Mouse (Mus musculus) monocyte, adult 2 months (primary cell): Measurements from ENCODE around the gene 4921536K21Rik.

Source experiments
- DNase-seq, 2 experiments: peaks; one replicate each; pipeline ENCODE4 v3.0.0; 2022; ENCODE audit warnings: low spot score in 2 of 2, low read depth in 1 of 2

The 4921536K21Rik gene

DNA sequence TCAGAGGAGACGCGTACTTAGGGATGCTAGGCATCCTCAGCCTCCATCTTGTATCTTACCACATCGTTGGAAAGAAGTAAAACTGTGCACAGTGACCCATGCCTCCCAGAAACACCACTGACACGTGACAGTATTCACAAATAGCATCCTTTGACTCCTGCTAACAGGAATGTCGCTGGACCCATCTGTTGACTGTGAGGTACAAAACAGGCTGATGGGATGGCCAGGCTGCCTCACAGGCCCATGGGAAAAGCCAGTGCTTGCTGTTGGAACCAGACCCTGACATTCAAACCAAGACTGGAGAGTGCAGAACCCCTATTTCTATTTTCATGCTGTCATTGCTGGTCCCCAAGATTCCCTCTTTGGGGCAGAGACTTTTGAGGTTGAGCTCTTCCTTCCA lies 37.0 kb downstream of the 4921536K21Rik start:
- DNase-seq = no peak

DNA sequence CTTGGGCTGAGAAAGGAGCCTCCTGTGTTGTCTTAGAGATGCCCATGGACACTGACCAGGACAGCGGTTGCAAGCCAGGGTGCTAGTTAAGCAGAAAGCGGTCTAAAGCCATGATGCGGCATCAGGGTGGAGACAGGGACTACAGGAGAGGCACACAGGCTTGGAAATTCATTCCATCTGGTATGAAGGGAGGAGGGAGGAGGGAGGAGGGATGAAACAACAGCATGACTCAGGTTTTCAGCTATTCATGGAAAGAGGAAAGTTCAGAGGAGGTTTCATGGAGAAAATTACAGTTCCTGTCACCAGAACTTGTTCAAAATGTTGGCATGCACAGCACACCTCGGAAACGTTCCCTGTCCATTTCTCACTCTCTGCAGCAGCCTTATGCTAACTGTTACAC lies 39.1 kb downstream of the 4921536K21Rik start:
- DNase-seq = no peak

DNA sequence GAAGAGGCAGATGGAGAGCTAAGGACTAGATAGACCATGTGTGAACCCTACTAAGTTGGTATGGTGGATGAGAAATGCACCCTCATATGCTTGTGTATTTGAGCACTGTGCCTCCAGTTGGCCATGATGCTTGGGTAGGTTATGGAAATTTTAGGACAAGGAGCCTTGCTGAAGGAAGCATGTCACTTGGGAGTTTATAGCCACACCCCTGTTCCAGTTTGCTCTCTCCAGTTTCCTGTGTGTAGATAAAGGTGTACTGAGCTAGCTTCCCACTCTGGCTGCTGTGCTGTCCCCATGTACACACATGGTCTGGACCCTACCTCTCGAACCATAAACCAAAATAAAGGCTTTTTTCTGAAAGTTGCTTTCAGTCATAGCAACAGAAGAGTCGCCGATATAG lies 40.7 kb downstream of the 4921536K21Rik start:
- no peak for DNase-seq

DNA sequence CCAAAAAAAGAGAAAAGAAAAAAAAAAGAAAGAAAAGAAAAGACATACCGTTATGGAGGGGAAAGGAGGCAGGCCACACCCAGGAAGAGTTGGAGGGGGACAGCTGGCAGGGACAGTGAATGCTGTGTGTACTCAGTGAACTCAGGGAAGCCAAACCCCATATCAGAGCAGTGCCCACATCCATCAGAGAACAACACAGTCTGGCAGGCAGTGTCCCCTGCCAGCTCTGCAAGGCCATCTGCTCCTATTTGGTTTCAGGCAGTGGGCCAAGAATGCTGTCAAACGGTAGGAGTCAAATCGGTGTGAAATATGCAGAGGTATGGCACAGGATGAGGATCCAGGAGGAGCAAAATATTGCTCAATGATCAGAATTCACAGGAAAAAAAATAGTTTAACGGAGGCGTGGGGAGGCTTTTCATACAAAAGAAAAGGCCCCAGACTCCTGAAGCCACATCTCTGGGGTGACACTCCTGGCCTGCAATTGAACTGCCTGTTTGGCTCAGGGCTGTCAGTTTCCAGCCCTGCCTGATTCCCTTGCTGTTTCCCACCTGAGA lies 41.3 kb downstream of the 4921536K21Rik start:
- no peak for DNase-seq

DNA sequence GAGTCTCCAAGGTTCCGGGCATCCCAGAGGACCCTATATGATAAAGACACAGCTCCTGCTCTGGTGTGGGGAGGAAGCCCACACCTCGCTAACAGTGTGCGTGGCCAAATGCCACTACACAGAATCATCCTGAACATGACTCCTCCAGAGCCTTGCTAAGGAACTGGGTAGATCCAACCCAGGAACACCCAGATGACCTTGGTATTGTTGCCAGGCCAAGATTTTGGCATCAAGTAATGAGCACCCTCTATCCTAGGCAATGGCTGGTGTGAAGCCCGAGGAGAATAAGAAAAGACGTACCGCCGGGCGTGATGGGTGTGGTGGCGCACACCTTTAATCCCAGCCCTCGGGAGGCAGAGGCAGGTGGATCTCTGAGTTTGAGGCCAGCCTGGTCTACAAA lies 41.9 kb downstream of the 4921536K21Rik start:
- DNase-seq = no peak

DNA sequence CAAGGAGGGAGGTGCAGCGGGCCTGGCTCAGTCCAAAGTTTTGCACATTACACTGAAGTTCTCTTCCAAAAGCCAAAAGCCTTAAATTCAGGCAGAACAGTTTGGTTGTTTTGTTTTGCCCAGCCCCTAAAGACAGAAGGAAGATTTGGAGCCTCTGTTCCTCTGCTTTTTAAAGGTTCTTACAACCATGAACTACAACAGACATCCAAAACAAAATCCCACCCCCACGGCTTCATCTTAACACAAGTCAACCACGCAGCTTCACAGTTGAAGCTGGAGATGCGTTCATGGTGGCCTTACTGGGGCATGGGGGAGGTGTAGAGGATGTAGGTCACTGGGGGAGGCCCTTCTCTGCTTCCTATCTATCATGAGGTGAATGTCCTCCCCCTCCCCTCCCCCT lies 43.0 kb downstream of the 4921536K21Rik start:
- DNase-seq = no peak

DNA sequence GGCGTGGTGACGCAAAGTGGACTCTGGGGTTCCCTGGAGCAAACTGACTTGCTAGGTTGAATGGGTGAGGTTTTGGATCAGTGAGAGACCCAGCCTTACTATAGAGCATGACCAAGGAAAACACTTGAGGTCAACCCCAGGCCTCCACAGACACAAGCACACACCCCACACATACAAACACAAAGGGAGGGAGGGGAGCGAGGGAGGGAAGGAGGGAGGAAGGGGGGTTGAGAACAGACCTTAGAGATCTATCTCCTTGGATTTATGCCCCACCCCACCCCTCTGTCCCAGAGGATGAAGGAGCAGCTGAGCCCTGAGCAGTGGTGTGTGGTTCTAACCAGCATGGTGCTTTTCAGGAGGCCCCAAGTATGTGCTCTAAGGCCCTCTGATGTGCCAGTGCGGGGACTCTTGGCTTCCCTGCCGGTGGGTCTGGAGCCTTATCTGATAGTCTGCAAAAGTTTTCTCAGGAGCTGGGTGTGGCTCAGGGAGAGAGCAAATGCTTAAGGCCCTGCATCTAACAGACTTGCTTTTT lies 44.1 kb downstream of the 4921536K21Rik start:
- DNase-seq = no peak

DNA sequence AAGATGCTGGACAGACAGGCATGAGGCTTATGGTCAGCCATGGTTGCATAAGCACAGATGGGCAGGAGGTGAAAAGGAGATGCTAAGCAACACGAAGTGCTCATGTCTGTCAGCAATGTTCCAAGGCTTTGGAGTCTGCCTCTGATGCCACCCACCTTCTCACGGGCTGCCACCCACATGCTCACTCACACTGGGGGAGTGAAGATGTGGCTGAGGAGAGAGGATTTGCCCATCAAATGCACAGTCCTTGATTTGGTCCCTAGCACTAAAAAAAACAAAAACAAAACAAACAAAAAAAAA lies 44.6 kb downstream of the 4921536K21Rik start:
- no peak for DNase-seq

DNA sequence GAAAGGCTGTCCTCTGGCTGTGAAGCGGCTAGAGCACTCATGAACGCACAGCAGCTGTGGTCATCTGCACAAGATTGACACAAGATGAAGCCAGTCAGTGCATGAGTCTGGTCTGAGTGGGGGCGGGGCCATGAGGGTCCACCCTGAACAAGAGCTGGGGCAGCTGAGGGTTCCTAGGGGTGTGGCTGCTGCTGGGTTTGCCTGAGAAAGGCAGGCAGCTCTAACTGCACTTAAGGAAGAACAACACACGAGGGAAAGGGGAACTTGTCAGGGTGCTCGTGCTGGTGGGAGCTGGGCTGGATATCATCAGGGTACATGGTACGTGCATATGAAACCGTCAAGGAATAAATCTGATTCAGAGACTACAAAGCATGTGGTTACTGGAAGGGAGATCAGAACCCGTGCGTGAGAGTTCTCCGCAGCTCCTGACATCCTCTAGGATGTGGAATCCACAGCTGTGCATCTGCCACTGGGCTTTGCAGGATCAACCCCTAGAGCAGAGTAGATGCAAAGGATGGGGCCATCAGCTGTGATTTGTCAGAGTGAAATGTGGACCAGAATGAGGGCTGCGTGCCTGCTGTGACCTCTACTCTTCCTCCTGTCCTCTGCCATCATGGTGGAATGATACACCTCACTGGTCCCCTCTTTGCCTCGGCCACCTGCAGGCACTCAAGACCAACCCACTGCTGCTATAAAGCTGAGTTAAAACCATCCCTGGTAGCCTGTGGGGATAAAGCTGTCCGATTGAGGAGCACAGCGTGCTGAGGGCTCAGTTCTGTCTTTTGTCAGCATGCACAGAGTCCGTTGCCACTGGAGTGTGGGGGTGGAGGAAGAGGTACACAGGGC lies 45.2 kb downstream of the 4921536K21Rik start:
- DNase-seq = no peak

DNA sequence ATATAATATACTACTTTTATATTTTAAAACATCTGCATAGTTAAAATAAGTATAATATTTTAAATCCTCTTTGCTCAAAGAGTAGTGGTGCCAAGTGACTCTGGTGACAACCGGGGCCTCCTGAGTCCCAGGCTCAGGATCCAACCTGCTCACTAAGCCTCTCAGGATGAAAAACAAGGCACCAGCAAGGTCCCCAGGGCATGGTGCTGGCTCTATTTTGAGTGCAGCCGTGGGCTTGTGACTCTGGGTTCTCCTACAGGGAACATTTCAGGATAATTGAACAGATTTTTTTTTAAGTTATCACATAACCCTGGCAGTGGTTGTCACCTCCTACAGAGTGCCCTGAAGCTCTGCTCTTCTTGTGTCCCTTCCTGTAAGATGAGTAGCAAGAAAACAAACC lies 48.5 kb downstream of the 4921536K21Rik start:
- no peak for DNase-seq

DNA sequence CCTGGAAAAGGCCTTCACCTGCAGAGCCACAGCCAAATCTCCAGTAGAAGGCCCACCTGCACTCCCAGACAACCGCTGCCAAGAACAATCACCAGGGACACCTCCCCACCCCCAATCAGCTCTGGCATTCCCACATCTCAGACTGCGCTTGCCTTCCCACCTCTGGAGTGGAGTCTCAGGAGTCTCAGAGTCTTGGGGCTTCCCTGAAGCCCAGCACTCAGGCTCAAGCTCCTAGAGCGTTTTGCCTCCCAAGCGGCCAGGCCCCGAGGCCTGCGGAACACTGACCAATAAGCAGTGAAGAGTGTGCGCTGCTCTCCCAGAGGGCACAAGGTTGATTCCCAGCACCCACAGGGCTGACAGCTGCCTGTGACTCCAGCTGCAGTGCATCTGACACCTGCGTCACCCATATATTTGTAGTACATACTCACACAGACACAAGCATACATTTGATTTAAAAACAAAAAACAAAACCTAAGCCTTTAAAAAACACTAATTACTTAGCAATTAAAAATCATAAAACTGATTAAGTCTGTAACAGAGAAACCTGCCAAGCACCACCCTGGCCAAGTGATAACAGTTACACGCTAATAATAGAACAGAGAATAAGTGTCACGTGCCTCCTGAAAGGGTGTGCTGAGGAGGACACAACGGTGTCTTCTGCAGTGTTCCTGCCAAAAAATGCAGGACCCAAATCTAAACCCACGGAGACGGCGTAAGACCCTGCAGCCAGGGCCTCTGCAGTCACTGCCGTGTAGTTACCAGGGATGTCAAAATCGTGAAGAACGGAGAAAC lies 50.8 kb downstream of the 4921536K21Rik start:
- no peak for DNase-seq
